Mouse (Mus musculus) ES-Bruce4 (cell line): ENCODE measurements around the gene Osbpl9.

Experiments
- CTCF ChIP-seq: IDR thresholded peaks from one replicate; pipeline ENCODE4 v1.8.1; 2011; ENCODE audit warnings: low read depth, low read length
- POLR2A ChIP-seq: IDR thresholded peaks from one replicate; pipeline ENCODE4 v1.8.1; 2011; ENCODE audit warnings: low read length; ENCODE audit not compliant: insufficient read depth

DNA sequence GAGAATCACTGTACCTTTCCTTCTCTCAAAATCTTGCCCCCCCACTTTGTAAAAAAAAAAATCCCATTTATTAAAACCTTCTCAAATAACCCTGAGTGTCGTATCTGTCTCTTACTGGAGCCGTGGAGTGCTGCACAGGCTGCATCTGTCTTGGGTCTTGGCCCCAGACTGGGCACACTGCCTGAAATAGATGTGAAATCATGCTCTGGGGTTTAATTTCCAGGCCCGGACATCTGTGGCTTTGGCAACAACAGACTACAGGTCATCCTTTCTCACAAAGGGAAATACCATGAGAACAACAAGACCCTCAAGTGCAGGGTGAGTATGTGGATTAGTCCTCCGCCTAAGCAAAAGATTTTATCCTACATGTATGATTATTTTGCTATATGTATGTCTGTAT is 39.9 kb upstream of the Osbpl9 start:
- TF ChIP-seq CTCF (no peak), POLR2A (no peak)
